Mouse (Mus musculus): ENCODE data around the gene Gria4. TPM values are rescaled to one million over a fixed set of nuclear protein-coding genes. Genes with fewer than 3 reads are reported as not detected.

Gria4 gene
- polyA plus RNA-seq, 1 experiment from 2014 or later: 2.6 TPM

DNA sequence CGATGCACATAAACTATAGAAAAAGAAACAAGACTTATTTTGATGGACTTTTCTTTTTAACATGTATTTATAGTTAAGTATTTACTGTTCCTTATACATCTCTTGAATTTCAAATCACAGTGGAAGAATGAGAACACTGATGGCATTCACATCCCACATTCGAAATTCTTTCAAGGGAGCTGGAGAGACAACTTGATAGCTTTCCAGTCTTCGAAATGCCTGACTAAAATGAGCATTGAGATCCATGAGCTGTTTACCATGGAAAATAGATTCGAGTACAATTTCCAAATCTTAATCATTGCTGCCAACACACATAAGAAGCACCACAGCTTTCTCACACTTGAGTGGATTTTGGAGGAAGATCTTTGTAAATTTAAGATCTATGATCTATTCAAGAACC lies 164.1 kb downstream of the Gria4 start:
- no peaks in the 10 kb centered on the region for H3K27me3 ChIP-seq (replicated peaks; ENCODE audit: control insufficient read depth, insufficient read depth, low read length)
- no peaks in the 10 kb centered on the region for H3K4me1 ChIP-seq (ENCODE audit: control insufficient read depth, insufficient read depth, low read length)
- H3K9ac ChIP-seq (ENCODE audit: low read depth, low read length): no peak overlapping the region
- H3K27ac ChIP-seq (replicated peaks; ENCODE audit: low read depth, low read length): no peak overlapping the region
- ATAC-seq (ENCODE audit: low read depth): no peak
- no peaks in the 10 kb centered on the region for H3K36me3 ChIP-seq (ENCODE audit: control insufficient read depth, insufficient read depth, low read length)
- no peak overlapping the region for H3K4me3 ChIP-seq (ENCODE audit: low read depth, low read length)
- WGBS: 82% methylated on average over 4 of the region's 4 CpGs
- DNase-seq (ENCODE audit: low spot score): no peak
- no peak overlapping the region for H3K4me2 ChIP-seq (ENCODE audit: low read depth, low read length)
- H3K9me3 ChIP-seq (ENCODE audit: control insufficient read depth, low read length): no peaks in the 10 kb centered on the region

DNA sequence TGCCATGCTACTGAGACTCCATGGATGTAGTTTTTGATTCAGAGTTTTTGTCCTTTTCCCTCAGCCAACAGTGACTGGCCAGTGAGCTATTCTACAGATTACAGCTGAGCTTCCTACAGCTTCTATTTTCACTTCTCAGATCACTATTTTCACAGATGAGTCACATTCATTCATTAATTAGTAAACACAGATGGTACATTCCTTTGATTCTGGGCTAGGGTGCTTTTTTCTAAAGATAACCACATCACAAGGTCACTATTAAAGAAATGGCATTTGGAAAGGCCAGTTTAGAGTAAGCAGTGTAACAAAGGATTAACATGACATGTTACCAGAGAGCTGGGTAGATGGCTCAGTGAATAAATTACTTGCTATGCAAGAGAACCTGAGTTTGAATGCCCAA lies 180.7 kb downstream of the Gria4 start:
- DNase-seq (ENCODE audit: low spot score) (no peak), ATAC-seq (ENCODE audit: low read depth) (no peak)
- no peaks in the 10 kb centered on the region for H3K9me3 ChIP-seq (ENCODE audit: control insufficient read depth, low read length)
- H3K36me3 ChIP-seq (ENCODE audit: control insufficient read depth, insufficient read depth, low read length): no peaks in the 10 kb centered on the region
- H3K4me1 ChIP-seq (ENCODE audit: control insufficient read depth, insufficient read depth, low read length): no peaks in the 10 kb centered on the region
- no peak overlapping the region for H3K4me2 ChIP-seq (ENCODE audit: low read depth, low read length)
- no peak overlapping the region for H3K4me3 ChIP-seq (ENCODE audit: low read depth, low read length)
- H3K9ac ChIP-seq (ENCODE audit: low read depth, low read length): no peak overlapping the region
- no peak overlapping the region for H3K27ac ChIP-seq (replicated peaks; ENCODE audit: low read depth, low read length)
- H3K27me3 ChIP-seq (replicated peaks; ENCODE audit: control insufficient read depth, insufficient read depth, low read length): no peaks in the 10 kb centered on the region

DNA sequence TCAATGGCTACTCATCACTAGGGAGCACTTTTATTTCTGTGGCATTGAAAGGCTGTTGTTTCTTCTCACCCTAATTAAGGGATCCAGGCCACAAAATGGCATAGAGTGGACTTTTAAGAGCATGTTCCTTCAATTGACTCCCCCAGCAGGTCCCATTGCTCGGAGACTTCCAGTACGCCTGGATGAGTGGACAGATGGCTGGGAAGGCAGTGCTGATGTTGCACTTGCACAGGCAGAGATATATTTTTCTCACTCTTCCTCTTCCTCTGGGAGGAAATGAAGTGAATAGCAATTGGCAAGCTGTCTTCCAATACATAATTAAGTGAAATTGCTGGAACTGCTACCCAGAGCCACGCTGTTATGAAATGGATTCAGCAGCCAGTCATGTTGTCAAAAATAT lies 190.7 kb downstream of the Gria4 start:
- Histone ChIP-seq H3K4me3 (ENCODE audit: low read depth, low read length) (no peak overlapping the region), H3K27ac (replicated peaks; ENCODE audit: low read depth, low read length) (no peak overlapping the region), H3K9ac (ENCODE audit: low read depth, low read length) (no peak overlapping the region), H3K36me3 (ENCODE audit: control insufficient read depth, insufficient read depth, low read length) (no peaks in the 10 kb centered on the region), H3K4me1 (ENCODE audit: control insufficient read depth, insufficient read depth, low read length) (no peaks in the 10 kb centered on the region), H3K4me2 (ENCODE audit: low read depth, low read length) (no peak overlapping the region), H3K27me3 (replicated peaks; ENCODE audit: control insufficient read depth, insufficient read depth, low read length) (no peaks in the 10 kb centered on the region), H3K9me3 (ENCODE audit: control insufficient read depth, low read length) (no peaks in the 10 kb centered on the region)
- 75% methylated on average over 3 of the region's 3 CpGs for WGBS
- DNase-seq (ENCODE audit: low spot score): peak; percentile 10
- ATAC-seq (ENCODE audit: low read depth): no peak

DNA sequence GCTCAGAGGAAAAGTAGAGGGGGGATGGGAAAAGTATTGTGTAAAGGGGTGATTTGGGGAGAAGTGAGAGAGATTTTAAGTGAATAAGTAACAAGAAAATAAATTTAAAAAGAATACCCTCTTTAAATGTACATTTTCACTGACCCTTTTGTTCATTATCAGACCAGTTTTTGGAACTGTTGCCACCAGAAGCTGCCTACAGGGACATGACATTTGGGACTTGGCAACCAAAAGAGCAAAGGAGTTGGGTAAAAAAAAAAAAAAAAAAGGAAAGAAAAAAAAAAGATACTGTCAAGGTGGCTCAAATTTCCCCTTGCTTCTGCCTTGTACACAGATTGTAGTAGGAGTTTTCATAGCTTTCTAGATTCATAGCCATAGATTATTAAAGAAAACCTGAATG lies 191.8 kb downstream of the Gria4 start:
- ATAC-seq (ENCODE audit: low read depth) (no peak), DNase-seq (ENCODE audit: low spot score) (no peak)
- Histone ChIP-seq H3K4me1 (ENCODE audit: control insufficient read depth, insufficient read depth, low read length) (no peaks in the 10 kb centered on the region), H3K4me3 (ENCODE audit: low read depth, low read length) (no peak overlapping the region), H3K9me3 (ENCODE audit: control insufficient read depth, low read length) (no peaks in the 10 kb centered on the region), H3K27ac (replicated peaks; ENCODE audit: low read depth, low read length) (no peak overlapping the region), H3K27me3 (replicated peaks; ENCODE audit: control insufficient read depth, insufficient read depth, low read length) (no peaks in the 10 kb centered on the region), H3K9ac (ENCODE audit: low read depth, low read length) (no peak overlapping the region), H3K36me3 (ENCODE audit: control insufficient read depth, insufficient read depth, low read length) (no peaks in the 10 kb centered on the region), H3K4me2 (ENCODE audit: low read depth, low read length) (no peak overlapping the region)

DNA sequence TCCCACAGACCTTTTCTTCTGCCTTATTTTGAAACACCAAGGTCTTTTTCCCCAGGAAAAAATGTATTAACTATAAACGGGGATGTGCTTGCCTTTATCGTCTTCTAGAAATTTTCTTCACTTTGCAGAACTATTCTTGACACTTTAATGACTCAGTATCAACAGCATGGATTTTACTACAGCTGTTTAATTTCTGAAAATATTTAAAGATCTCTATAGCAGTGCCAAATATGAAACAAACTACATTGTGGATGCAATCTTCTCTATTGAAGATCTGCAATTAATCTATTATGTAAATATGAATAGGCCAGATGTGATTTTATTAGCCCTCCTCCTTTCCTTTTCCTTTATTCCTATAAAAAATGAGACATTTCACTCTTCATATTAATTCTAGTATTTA lies 194.2 kb downstream of the Gria4 start:
- no peak overlapping the region for H3K4me3 ChIP-seq (ENCODE audit: low read depth, low read length)
- no peak overlapping the region for H3K9ac ChIP-seq (ENCODE audit: low read depth, low read length)
- no peak overlapping the region for H3K4me2 ChIP-seq (ENCODE audit: low read depth, low read length)
- no peaks in the 10 kb centered on the region for H3K27me3 ChIP-seq (replicated peaks; ENCODE audit: control insufficient read depth, insufficient read depth, low read length)
- H3K36me3 ChIP-seq (ENCODE audit: control insufficient read depth, insufficient read depth, low read length): no peaks in the 10 kb centered on the region
- no peak for DNase-seq (ENCODE audit: low spot score)
- H3K9me3 ChIP-seq (ENCODE audit: control insufficient read depth, low read length): no peaks in the 10 kb centered on the region
- no peak overlapping the region for H3K27ac ChIP-seq (replicated peaks; ENCODE audit: low read depth, low read length)
- 78% methylated on average over 2 of the region's 2 CpGs for WGBS
- no peak for ATAC-seq (ENCODE audit: low read depth)
- no peaks in the 10 kb centered on the region for H3K4me1 ChIP-seq (ENCODE audit: control insufficient read depth, insufficient read depth, low read length)

DNA sequence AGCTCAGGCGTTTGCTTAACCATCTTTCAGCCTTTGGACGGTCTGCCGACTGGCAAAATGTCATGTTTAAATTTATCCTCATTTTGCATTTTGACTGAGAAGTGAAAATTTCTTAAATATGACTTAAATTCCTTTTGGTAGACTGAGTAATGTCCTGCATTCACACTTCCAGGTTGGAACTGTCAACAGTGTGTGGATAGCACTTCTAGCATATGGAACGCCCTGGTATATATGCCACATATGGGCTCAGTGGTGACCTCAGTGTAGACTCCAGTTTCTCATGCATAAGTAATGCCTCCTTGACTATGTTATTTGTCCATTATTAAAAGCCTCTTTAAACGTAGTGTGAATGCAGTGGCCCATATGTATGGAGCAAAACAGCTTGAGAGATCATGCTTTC lies 222.4 kb downstream of the Gria4 start:
- no peak overlapping the region for H3K4me2 ChIP-seq (ENCODE audit: low read depth, low read length)
- no peak for DNase-seq (ENCODE audit: low spot score)
- no peaks in the 10 kb centered on the region for H3K4me1 ChIP-seq (ENCODE audit: control insufficient read depth, insufficient read depth, low read length)
- H3K36me3 ChIP-seq (ENCODE audit: control insufficient read depth, insufficient read depth, low read length): no peaks in the 10 kb centered on the region
- H3K27ac ChIP-seq (replicated peaks; ENCODE audit: low read depth, low read length): no peak overlapping the region
- H3K4me3 ChIP-seq (ENCODE audit: low read depth, low read length): no peak overlapping the region
- H3K27me3 ChIP-seq (replicated peaks; ENCODE audit: control insufficient read depth, insufficient read depth, low read length): no peaks in the 10 kb centered on the region
- H3K9ac ChIP-seq (ENCODE audit: low read depth, low read length): no peak overlapping the region
- no peaks in the 10 kb centered on the region for H3K9me3 ChIP-seq (ENCODE audit: control insufficient read depth, low read length)
- ATAC-seq (ENCODE audit: low read depth): no peak
- 78% methylated on average over 5 of the region's 5 CpGs for WGBS

DNA sequence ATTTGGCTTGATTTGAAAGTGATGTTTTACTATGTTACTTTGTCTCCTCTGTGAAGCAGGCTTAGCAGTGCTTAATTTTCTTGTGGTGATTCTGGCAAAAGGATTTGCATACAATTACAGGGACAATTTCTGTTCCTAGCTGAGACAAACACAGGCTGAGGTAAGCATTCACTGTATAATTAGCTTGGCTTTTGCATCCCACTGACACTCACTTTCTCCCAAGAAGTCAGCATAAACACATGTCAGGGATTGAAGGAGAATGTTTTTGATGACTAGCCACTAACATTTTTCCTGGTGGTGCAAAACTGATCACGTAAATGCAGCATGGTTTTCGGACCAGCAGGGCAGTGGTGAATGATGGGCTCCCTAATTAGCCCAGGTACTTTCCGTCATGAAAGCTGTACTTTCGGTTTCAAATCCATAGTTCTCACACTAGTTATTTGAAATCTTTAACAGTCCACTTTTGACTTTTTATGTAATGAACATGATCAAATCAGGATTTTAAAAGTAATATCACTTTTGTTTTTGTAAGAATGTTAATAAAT lies 240.5 kb downstream of the Gria4 start:
- no peaks in the 10 kb centered on the region for H3K4me1 ChIP-seq (ENCODE audit: control insufficient read depth, insufficient read depth, low read length)

DNA sequence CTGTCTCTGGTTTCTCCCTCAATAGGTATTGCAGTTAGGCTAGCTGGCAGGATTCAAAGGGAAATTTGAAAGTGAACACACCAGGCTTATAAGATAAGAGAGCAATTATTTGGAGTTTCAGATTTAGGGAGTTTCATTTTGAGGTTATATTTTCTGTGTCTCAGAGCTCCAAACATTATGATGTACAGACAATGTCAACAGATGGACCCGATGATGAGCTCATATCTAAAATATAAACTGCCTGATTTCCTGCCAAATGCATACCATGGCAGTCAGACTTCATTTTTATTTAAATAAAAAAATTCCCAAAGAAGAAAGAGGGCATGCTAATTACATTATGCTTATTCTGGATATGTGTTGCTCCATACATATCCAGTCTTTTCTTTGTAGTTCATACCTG lies 256.8 kb downstream of the Gria4 start:
- H3K36me3 ChIP-seq (ENCODE audit: control insufficient read depth, insufficient read depth, low read length): no peaks in the 10 kb centered on the region
- no peaks in the 10 kb centered on the region for H3K9me3 ChIP-seq (ENCODE audit: control insufficient read depth, low read length)
- 89% methylated on average over 1 of the region's 1 CpGs for WGBS
- H3K27ac ChIP-seq (replicated peaks; ENCODE audit: low read depth, low read length): no peak overlapping the region
- no peak overlapping the region for H3K4me2 ChIP-seq (ENCODE audit: low read depth, low read length)
- no peak for ATAC-seq (ENCODE audit: low read depth)
- no peak for DNase-seq (ENCODE audit: low spot score)
- no peak overlapping the region for H3K4me3 ChIP-seq (ENCODE audit: low read depth, low read length)
- H3K4me1 ChIP-seq (ENCODE audit: control insufficient read depth, insufficient read depth, low read length): no peaks in the 10 kb centered on the region
- H3K27me3 ChIP-seq (replicated peaks; ENCODE audit: control insufficient read depth, insufficient read depth, low read length): no peaks in the 10 kb centered on the region
- no peak overlapping the region for H3K9ac ChIP-seq (ENCODE audit: low read depth, low read length)

More for the DNA sequence above, 240.5 kb downstream of the Gria4 start:
- no peak overlapping the region for H3K9ac ChIP-seq (ENCODE audit: low read depth, low read length)
- DNase-seq (ENCODE audit: low spot score): no peak
- ATAC-seq (ENCODE audit: low read depth): no peak
- H3K4me2 ChIP-seq (ENCODE audit: low read depth, low read length): no peak overlapping the region
- no peaks in the 10 kb centered on the region for H3K9me3 ChIP-seq (ENCODE audit: control insufficient read depth, low read length)
- no peak overlapping the region for H3K4me3 ChIP-seq (ENCODE audit: low read depth, low read length)
- H3K36me3 ChIP-seq (ENCODE audit: control insufficient read depth, insufficient read depth, low read length): no peaks in the 10 kb centered on the region
- no peaks in the 10 kb centered on the region for H3K27me3 ChIP-seq (replicated peaks; ENCODE audit: control insufficient read depth, insufficient read depth, low read length)
- no peak overlapping the region for H3K27ac ChIP-seq (replicated peaks; ENCODE audit: low read depth, low read length)
- WGBS: 64% methylated on average over 4 of the region's 4 CpGs

DNA sequence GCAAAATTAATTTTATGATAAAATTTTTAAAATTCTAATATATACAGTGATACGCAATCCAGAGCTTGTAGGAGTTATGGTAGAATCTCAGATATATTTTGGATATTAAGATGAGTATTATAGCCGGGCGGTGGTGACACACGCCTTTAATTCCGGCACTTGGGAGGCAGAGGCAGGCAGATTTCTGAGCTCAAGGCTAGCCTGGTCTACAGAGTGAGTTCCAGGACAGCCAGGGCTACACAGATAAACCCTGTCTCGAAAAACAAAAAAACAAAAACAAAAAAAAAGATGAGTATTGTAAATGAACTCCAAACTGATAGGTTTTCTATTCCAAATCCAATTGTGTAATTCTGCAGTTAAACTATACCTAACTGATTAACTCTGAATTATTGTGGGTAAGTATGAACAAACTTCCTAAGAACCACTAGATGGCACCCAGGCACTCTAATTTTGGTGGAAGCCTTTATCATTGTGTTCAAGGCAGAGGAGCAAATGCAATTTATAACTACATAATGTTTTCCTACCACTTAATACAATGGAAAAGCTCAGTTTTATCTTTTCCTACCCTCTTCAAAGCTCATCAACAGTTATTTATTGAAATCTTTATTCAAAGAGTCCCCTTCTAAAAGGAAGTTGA lies 259.4 kb downstream of the Gria4 start:
- 86% methylated on average over 6 of the region's 6 CpGs for WGBS
- peak; percentile 69 for DNase-seq (ENCODE audit: low spot score)

More for the DNA sequence above, 259.4 kb downstream of the Gria4 start:
- H3K27ac ChIP-seq (replicated peaks; ENCODE audit: low read depth, low read length): no peak overlapping the region
- no peaks in the 10 kb centered on the region for H3K27me3 ChIP-seq (replicated peaks; ENCODE audit: control insufficient read depth, insufficient read depth, low read length)
- no peaks in the 10 kb centered on the region for H3K4me1 ChIP-seq (ENCODE audit: control insufficient read depth, insufficient read depth, low read length)
- no peak overlapping the region for H3K9ac ChIP-seq (ENCODE audit: low read depth, low read length)
- no peaks in the 10 kb centered on the region for H3K36me3 ChIP-seq (ENCODE audit: control insufficient read depth, insufficient read depth, low read length)
- no peak; the same call in 1 of the 2 replicates for ATAC-seq (ENCODE audit: low read depth)
- H3K4me2 ChIP-seq (ENCODE audit: low read depth, low read length): no peak overlapping the region
- H3K9me3 ChIP-seq (ENCODE audit: control insufficient read depth, low read length): no peaks in the 10 kb centered on the region
- H3K4me3 ChIP-seq (ENCODE audit: low read depth, low read length): no peak overlapping the region
